Mouse (Mus musculus) liver, embryonic 13.5 days (tissue): ENCODE results near the gene Smurf2. TPM values are rescaled to one million over a fixed set of nuclear protein-coding genes. Genes with fewer than 3 reads are reported as not detected.
A peak's percentile ranks its signal among the peaks of the same experiment; 100 is the strongest.

Experiments used
- ATAC-seq: fragments of 200-750 bp; cut with Nextera tagmentation; 2 replicates; pipeline ENCODE4 v1.8.0; 2017; ENCODE audit warnings: low read depth, mild to moderate bottlenecking, moderate number of reproducible peaks, moderate library complexity
- DNase-seq: peaks from one replicate; pipeline ENCODE4 v3.0.0; 2022
- H3K27ac ChIP-seq: fragments of 300-500 bp; sonication (generic); 2 replicates; pipeline ENCODE4 v1.5.1; 2015; ENCODE audit warnings: moderate library complexity, mild to moderate bottlenecking, inconsistent platforms
- H3K27me3 ChIP-seq: fragments of 300-500 bp; sonication (generic); 2 replicates; pipeline ENCODE4 v1.6.1; 2015; ENCODE audit warnings: mild to moderate bottlenecking, inconsistent platforms
- H3K36me3 ChIP-seq: fragments of 300-500 bp; sonication (generic); 2 replicates; pipeline ENCODE4 v1.6.1; 2015; ENCODE audit warnings: mild to moderate bottlenecking, inconsistent platforms
- H3K4me1 ChIP-seq: fragments of 300-500 bp; sonication (generic); replicated peaks from 2 replicates; pipeline ENCODE4 v1.6.1; 2015; ENCODE audit warnings: inconsistent platforms
- H3K4me2 ChIP-seq: fragments of 300-500 bp; sonication (generic); 2 replicates; pipeline ENCODE4 v1.6.1; 2015; ENCODE audit warnings: inconsistent platforms, mild to moderate bottlenecking, moderate library complexity
- H3K4me3 ChIP-seq: fragments of 300-500 bp; sonication (generic); replicated peaks from 2 replicates; pipeline ENCODE4 v1.5.1; 2015; ENCODE audit warnings: mild to moderate bottlenecking, inconsistent platforms
- H3K9ac ChIP-seq: fragments of 300-500 bp; sonication (generic); 2 replicates; pipeline ENCODE4 v1.6.1; 2015; ENCODE audit warnings: mild to moderate bottlenecking, inconsistent platforms
- H3K9me3 ChIP-seq: fragments of 300-500 bp; sonication (generic); replicated peaks from 2 replicates; pipeline ENCODE4 v1.6.1; 2016; ENCODE audit warnings: inconsistent platforms
- WGBS: fragments of 180-500 bp; shearing (Covaris S2); methylation state at CpG from one replicate; pipeline ENCODE4 v1.1.7; 2015; ENCODE audit not compliant: insufficient replicate concordance; 5-methylcytosine and 5-hydroxymethylcytosine counted together
- microRNA-seq: library from miRNA; unstranded; fragments of <30 nt; microRNA quantifications from one replicate; pipeline ENCODE4, GENCODE M21; 2016
- polyA plus RNA-seq: library from polyadenylated mRNA; unstranded; fragments of >200 nt; fragmentation: Nextera tagmentation; extraction: Ambion mirVana; gene quantifications from 2 replicates; pipeline ENCODE4 v1.2.1, GENCODE M21; 2015

The Smurf2 gene
- polyA plus RNA-seq, 1 experiment from 2014 or later: 2.5 TPM

DNA sequence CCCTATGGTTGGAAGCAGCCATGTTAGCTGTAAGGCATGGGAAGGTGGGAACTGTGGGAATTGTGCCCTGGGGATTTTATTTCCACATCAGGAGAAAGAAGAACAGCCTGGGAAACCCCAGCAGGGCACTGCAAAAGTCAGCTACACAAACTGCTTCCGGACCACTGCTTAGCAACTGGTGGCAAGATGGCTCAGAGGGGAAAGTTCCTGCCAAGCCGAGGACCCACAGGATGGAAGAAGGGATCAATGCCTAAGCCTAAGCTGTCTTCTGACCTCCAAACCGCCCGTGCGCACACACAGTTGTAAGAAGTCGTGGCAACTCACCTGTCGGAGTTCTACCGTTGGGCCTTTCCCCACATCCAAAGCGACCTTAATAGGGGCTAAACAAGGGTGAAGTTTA lies 147.5 kb downstream of the Smurf2 start:
- WGBS: 93% methylated on average over 9 of the region's 9 CpGs
- Histone ChIP-seq H3K27me3 (no peaks in the 10 kb centered on the region), H3K4me3 (no peak overlapping the region), H3K27ac (no peak overlapping the region), H3K36me3 (peaks cover 89% of the 10 kb centered on the region), H3K9ac (no peak overlapping the region), H3K4me1 (peaks cover 19% of the 10 kb centered on the region), H3K4me2 (no peak overlapping the region), H3K9me3 (no peaks in the 10 kb centered on the region)
- ATAC-seq (no peak), DNase-seq (no peak)

- H3K4me2 ChIP-seq: no peak overlapping the region
- H3K9me3 ChIP-seq: peaks cover 4% of the 10 kb centered on the region; the same call in 1 of the 2 replicates
- DNase-seq: peak; percentile 35
- H3K9ac ChIP-seq: no peak overlapping the region
- H3K27ac ChIP-seq: no peak overlapping the region; the same call in 1 of the 2 replicates
- peaks cover 95% of the 10 kb centered on the region for H3K36me3 ChIP-seq
- ATAC-seq: peak; percentile 61
- H3K27me3 ChIP-seq: no peaks in the 10 kb centered on the region
- 60% methylated on average over 9 of the region's 9 CpGs for WGBS
- no peak overlapping the region for H3K4me3 ChIP-seq
- H3K4me1 ChIP-seq: peaks cover 7% of the 10 kb centered on the region; the same call in 1 of the 2 replicates
Measured at GRCm38 (mm10) chr11:106770195-106770974, 150.1 kb downstream of the Smurf2 start.

Small RNAs within 50 kb of the gene (microRNA-seq; reads per million reads assigned to microRNA genes)
- gene Gm25994: not detected
- not detected for gene Gm27322
- 17.0 reads per million, percentile 30 among the genes with 10 or more reads in this experiment for gene Mir3064

Other genes with a start within 250 kb of the Smurf2 start
- gene Pecam1, start 170.1 kb downstream of the Smurf2 start, polyA plus RNA-seq: 6.1 and 8.6 TPM in 2 replicates
- gene Milr1, start 169.5 kb downstream of the Smurf2 start, polyA plus RNA-seq: 2.6 and 2.7 TPM in 2 replicates
- gene Polg2, start 141.2 kb downstream of the Smurf2 start, polyA plus RNA-seq: 5.5 and 5.9 TPM in 2 replicates
- gene Ddx5, start 131.5 kb downstream of the Smurf2 start, polyA plus RNA-seq: 131 and 152 TPM in 2 replicates
- gene Cep95, start 131.5 kb downstream of the Smurf2 start, polyA plus RNA-seq: 8.1 and 11.4 TPM in 2 replicates
- gene Kpna2, start 78.8 kb upstream of the Smurf2 start, polyA plus RNA-seq: 325 and 361 TPM in 2 replicates
- 1.1 TPM in 2 replicates for gene 1810010H24Rik, start 105.0 kb upstream of the Smurf2 start, polyA plus RNA-seq
- 8.7 and 9.3 TPM in 2 replicates for gene Bptf, start 211.4 kb upstream of the Smurf2 start, polyA plus RNA-seq